Mouse (Mus musculus) spleen, embryonic (tissue): ENCODE data around the gene Slc12a3.

Experiments
- CTCF ChIA-PET: fragments of 350-600 bp; sonication (Branson Sonifier 250); formaldehyde crosslinking; loops from one replicate; lab custom pipeline; 2022; lab: Charles Lee

Slc12a3 gene

DNA sequence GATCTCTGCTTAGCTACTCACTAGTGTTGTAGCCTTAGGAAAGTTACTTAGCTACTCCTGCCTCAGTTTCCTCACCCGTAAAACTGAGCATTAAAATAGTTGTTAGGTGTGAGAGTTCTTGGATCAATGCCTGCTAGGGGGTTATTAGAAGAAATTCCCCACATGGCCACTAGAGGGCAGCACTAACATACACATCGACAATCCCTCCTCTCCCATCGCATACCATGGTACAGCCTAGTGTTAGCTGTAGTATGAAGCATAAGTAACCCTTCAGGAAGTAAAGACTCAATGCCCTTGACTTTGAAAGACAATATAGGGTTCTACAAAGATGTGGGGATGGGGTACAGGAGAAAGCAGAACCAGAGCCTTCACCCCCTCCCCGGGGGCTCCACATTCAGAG is 1.7 kb downstream of the Slc12a3 start:
- CTCF ChIA-PET, result interaction anchor here (0.7 to 2.6 kb wide), 3 partner anchors 24 to 210 kb away, joined by 3 to 10 read pairs (median 3); no protein-coding TSS in a partner anchor

DNA sequence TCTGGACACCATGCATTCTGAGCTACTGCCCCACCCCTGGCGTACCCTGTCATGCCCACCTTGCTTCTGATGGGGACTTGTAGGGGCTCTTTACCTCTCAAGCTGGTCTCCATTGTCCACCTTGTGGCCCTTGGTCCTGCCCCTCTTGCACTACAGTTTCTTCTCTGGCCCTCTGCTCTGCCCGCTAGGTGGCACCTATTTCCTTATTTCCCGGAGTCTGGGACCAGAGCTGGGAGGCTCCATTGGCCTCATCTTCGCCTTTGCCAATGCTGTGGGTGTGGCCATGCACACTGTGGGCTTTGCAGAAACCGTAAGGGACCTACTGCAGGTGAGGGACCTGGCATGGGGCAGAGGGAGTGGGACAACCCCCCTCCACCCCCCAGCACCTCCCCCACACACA is 4.3 kb downstream of the Slc12a3 start:
- CTCF ChIA-PET, result no interaction called here

DNA sequence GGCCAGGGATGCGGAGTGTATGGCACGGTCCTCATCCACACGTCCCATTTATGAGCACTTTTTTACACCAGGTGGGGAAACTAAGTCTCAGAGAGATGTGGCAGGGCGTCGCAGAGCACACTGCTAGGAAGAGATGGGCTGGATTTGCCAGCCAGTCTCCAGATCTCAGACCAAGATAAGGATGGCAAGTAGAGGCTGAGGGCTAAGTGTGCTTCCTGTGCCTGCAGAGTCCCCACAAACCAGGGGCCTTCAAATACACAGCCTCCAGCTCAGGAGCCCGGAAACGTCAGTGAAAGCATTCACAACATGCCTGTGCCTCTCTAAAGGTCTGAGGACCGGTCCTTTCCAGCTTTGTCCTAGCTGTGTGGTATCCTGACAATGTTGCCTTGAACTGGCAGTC is 8.6 kb downstream of the Slc12a3 start:
- CTCF ChIA-PET, result no interaction called here

- CTCF ChIA-PET, result no interaction called here
Observed at GRCm38 (mm10) chr8:94340796-94341195, 11.8 kb downstream of the Slc12a3 start.

- CTCF ChIA-PET, result interaction anchor here (0.5 to 1.7 kb wide), 9 partner anchors 8 to 256 kb away, joined by 3 to 12 read pairs (median 4); partner anchors contain the start of gene Slc12a3
Observed at GRCm38 (mm10) chr8:94342691-94343090, 13.7 kb downstream of the Slc12a3 start.

DNA sequence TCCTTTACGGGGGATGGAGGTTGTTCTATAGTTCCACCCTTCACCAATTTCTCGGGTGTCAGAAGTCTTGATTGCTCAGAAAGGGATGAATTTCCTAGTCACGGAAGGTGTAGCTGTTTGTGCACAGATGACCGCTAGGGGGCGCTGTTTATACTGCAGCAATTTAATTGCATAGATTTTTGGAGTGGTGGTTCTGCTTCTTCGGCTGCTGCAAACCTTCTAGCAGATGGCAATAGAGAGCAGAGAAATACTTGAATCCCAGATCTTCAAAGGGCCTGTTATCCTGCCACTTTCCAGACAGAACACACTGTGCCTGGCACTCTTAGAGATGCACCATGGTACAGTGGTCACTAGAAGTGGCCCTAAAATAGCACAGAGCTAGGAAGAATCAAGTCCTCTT is 14.3 kb downstream of the Slc12a3 start:
- CTCF ChIA-PET, result interaction anchor here (0.5 to 1.7 kb wide), 8 partner anchors 9 to 143 kb away, joined by 3 to 6 read pairs (median 4); partner anchors contain the start of gene Slc12a3

GRCm38 (mm10) chr8:94343778-94344320 is 14.8 kb downstream of the Slc12a3 start:
- CTCF ChIA-PET, result interaction anchor here (0.7 to 1.7 kb wide), 4 partner anchors 15 to 143 kb away, joined by 3 to 6 read pairs (median 4); partner anchors contain the start of gene Slc12a3

DNA sequence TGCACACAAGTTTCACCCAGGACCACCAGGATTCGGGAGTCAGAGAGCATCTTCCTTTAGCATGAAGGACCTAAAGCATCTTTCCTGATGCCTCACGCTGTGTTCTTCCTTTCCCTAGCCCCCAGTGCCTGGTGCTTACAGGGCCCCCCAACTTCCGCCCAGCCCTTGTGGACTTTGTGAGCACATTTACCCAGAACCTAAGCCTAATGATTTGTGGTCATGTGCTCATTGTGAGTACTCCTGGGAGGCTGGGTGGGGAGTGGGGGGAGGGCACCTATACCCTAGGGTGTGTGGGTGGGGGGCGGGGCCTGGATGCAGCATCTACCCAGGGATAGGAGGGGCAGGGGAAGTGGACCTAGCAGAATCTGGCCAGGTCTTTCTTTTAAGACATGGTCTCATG is 16.7 kb downstream of the Slc12a3 start:
- CTCF ChIA-PET, result interaction anchor here (0.6 to 1.4 kb wide), 3 partner anchors 27 to 55 kb away, joined by 3 to 8 read pairs (median 3); no protein-coding TSS in a partner anchor

GRCm38 (mm10) chr8:94346264-94346663 is 17.3 kb downstream of the Slc12a3 start:
- CTCF ChIA-PET, result interaction anchor here (0.6 to 0.7 kb wide), 2 partner anchors 28 to 52 kb away, joined by 3 to 4 read pairs; no protein-coding TSS in a partner anchor

DNA sequence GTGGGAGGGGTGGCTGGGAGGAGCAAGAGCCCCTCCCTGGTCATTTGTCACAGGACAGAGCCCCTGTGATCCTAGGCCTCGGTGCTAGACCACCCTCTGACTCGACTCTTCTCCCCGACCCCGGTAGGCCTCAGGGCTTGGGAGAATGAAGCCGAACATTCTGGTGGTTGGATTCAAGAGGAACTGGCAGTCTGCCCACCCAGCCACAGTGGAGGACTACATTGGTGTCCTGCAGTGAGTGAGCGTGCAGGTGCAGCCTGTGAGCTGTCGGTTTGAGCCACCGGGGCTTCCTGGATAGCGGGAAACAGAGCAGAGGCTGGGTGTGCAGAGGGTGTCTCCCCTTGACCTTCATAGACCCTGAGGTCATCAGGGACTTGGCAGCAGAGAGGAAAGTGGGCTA is 19.4 kb downstream of the Slc12a3 start:
- CTCF ChIA-PET, result no interaction called here

- CTCF ChIA-PET, result interaction anchor here (0.6 to 1.1 kb wide), 3 partner anchors 11 to 27 kb away, joined by 3 to 4 read pairs (median 3); no protein-coding TSS in a partner anchor
Observed at GRCm38 (mm10) chr8:94354069-94354531, 25.1 kb downstream of the Slc12a3 start.

GRCm38 (mm10) chr8:94354571-94354970 is 25.6 kb downstream of the Slc12a3 start:
- CTCF ChIA-PET, result interaction anchor here (0.6 to 1.1 kb wide), 3 partner anchors 10 to 26 kb away, joined by 3 to 4 read pairs (median 3); no protein-coding TSS in a partner anchor

GRCm38 (mm10) chr8:94357220-94357619 is 28.2 kb downstream of the Slc12a3 start:
- CTCF ChIA-PET, result interaction anchor here (0.6 kb wide), 1 partner anchor 428 kb away, joined by 3 read pairs; no protein-coding TSS in a partner anchor

GRCm38 (mm10) chr8:94358541-94358940 is 29.5 kb downstream of the Slc12a3 start:
- CTCF ChIA-PET, result no interaction called here

- CTCF ChIA-PET, result interaction anchor here (0.7 kb wide), 1 partner anchor 13 kb away, joined by 3 read pairs; no protein-coding TSS in a partner anchor
Observed at GRCm38 (mm10) chr8:94361774-94362431, 32.9 kb downstream of the Slc12a3 start.

DNA sequence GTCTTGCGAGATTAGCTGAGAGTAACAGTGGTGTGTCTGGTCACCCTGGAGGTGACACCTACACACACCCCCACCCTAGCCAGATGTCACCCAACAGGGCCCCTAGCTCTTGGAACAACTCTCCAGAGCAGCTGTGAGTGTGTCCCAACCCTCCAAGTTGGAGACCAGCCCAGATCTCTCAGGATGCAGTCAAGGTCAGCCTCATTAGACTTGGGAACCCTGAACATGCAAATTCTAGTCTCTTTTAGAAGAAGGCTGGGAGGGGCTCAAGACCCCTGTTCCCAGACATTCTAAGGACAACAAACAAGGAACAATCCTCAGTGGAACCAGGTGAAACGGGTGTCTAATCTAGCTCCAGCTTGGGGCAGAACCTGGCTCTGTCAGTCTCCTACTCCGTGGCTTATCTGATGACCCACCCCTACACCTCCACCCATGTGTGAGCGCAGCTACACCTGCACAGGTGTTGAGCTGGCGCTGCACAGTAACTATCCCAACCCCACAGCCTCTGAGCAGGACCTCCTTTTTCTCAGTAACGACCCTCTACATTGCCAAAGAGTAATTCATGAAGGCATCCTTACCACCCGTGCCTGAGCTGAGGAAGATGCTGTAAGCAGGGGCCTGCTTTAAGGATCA is 33.7 kb downstream of the Slc12a3 start:
- CTCF ChIA-PET, result interaction anchor here (0.6 to 0.7 kb wide), 2 partner anchors 11 to 13 kb away, joined by 3 to 17 read pairs; no protein-coding TSS in a partner anchor

DNA sequence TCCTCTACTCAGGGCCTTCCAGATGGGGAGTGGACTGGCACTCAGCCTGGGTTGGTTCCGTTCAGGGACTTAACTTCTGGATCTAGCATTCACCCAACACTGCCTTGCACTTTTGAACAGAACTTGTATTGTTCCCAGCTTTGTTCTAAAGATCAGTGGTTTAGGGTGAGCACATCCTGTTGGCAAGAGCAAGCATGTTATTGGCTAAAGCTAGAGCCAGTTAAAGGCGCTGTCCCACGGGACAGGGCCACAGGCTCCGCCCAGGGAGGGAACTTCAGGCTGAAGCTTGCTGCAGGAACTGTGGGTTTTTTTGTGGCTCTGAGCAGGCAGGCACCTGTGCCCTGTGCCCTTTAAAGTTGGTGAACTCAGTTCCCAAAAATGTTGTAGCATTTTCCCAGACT is 34.3 kb downstream of the Slc12a3 start:
- CTCF ChIA-PET, result interaction anchor here (0.6 kb wide), 1 partner anchor 11 kb away, joined by 17 read pairs; no protein-coding TSS in a partner anchor

DNA sequence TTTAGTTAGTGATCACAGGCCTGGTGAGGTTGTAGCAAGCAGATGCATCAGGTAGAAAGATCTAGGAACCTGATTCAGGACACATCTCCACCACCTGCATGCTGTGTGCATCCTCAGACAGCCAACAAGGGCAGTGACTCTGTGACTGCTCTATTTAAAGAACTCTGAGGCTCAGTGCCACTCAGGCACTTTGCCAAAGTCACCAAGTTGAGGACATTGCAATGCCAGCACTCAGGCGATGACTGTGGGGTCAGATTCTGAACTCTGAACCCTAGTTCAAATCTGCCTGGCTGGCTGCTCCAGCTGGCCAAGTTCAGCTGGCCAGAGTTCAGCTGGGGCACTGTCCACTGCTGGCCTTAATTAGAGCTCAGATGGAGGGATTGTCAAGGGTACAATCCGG is 34.9 kb downstream of the Slc12a3 start:
- CTCF ChIA-PET, result no interaction called here

DNA sequence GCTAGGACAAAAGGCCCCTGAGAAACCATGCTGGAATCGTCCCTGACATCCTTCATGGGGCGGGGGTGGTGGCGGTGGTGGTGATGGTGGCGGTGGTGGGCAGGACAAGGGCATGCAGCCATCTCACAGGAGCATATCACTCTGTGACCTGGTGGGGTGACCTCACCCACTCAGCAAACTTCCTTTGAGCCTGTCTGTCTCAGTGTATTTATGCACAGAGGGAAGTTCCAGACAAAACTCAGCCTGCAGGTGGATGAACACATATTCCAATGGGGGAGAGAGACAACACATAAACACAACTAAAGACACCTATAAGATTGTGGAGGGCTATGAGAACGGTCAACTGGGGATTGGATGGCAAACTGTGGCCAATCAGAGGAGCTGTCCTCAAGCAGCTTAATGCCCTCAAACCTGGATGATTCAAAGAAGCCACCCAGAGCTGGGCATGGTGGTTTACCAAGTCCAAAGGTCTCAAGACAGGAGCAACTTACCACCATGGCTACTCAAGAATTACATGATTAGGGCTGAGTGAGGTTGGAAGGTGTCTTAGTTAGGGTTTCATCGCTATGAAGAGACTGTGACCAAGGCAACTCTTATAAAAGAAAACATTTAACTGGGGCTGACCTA is 35.8 kb downstream of the Slc12a3 start:
- CTCF ChIA-PET, result interaction anchor here (0.7 kb wide), 1 partner anchor 10 kb away, joined by 4 read pairs; no protein-coding TSS in a partner anchor

- CTCF ChIA-PET, result interaction anchor here (0.7 to 1.1 kb wide), 2 partner anchors 11 to 12 kb away, joined by 3 to 4 read pairs; no protein-coding TSS in a partner anchor
Observed at GRCm38 (mm10) chr8:94365410-94365981, 36.5 kb downstream of the Slc12a3 start.
